Mouse (Mus musculus) kidney, adult 2 months (tissue): ENCODE results near the gene Usp2.
A peak's percentile ranks its signal among the peaks of the same experiment; 100 is the strongest.

Experiments used
- CTCF ChIP-seq: fragments of 200-500 bp; conservative IDR thresholded peaks from 2 replicates; pipeline ENCODE4 v1.5.1; 2011; ENCODE audit warnings: low read depth, mild to moderate bottlenecking, control low read depth, low read length, moderate library complexity, mixed read lengths; ENCODE audit not compliant: insufficient read depth, insufficient read length
- POLR2A ChIP-seq: fragments of 200-500 bp; IDR thresholded peaks from one replicate; pipeline ENCODE4 v1.6.1; 2011; ENCODE audit warnings: low read depth, low read length, control low read depth

- peak; percentile 85 for TF ChIP-seq CTCF
- TF ChIP-seq POLR2A = no peak
Measured at GRCm38 (mm10) chr9:44093612-44094503, 27.0 kb downstream of the Usp2 start.
